Comparison of ENCODE assay signal across 16 mouse cellular contexts in genomic region chr19:50582952-50583351, GRCm38 (mm10).
"Had no signal": no experiment of that assay in that cellular context is flagged by ENCODE, and none has a peak within 500 bp of the region (broad histone marks: within the 10 kb centered on the region; RNA-seq: fewer than 3 reads in every experiment).

No protein-coding gene starts in this region.

- H3K4me1 ChIP-seq: liver, embryonic 13.5 days; midbrain, embryonic 13.5 days; neural tube, embryonic 12.5 days; neural tube, embryonic 15.5 days; stomach, embryonic 15.5 days had no signal

- H3K4me3 ChIP-seq: left cerebral cortex, adult 2 months; liver, embryonic 13.5 days; midbrain, embryonic 13.5 days; neural tube, embryonic 12.5 days; neural tube, embryonic 15.5 days; stomach, embryonic 15.5 days had no signal

- ATAC-seq: hindbrain, postnatal 0 days; inflammation-experienced regulatory T-cells, adult 6 months; midbrain, embryonic 13.5 days had no signal

- DNase-seq: layer of hippocampus, postnatal 36 days; liver, embryonic 13.5 days; lung, adult 2 months; lung, postnatal 14 days; lung, postnatal 4 days; right cerebral cortex, adult 18-20 months; right cerebral cortex, postnatal 25 days; spleen, adult 18-20 months; thymus, postnatal 25 days had no signal

- H3K9ac ChIP-seq: liver, embryonic 13.5 days; midbrain, embryonic 13.5 days; neural tube, embryonic 12.5 days; neural tube, embryonic 15.5 days; stomach, embryonic 15.5 days had no signal

- H3K9me3 ChIP-seq: liver, embryonic 13.5 days; midbrain, embryonic 13.5 days; neural tube, embryonic 12.5 days; neural tube, embryonic 15.5 days; stomach, embryonic 15.5 days had no signal

- H3K27me3 ChIP-seq: liver, embryonic 13.5 days; midbrain, embryonic 13.5 days; neural tube, embryonic 12.5 days; neural tube, embryonic 15.5 days; stomach, embryonic 15.5 days had no signal

- H3K4me2 ChIP-seq: liver, embryonic 13.5 days; midbrain, embryonic 13.5 days; neural tube, embryonic 12.5 days; neural tube, embryonic 15.5 days; stomach, embryonic 15.5 days had no signal

- H3K27ac ChIP-seq: hindbrain, postnatal 0 days; left cerebral cortex, adult 2 months; liver, embryonic 13.5 days; midbrain, embryonic 13.5 days; neural tube, embryonic 12.5 days; neural tube, embryonic 15.5 days; stomach, embryonic 15.5 days had no signal

- H3K36me3 ChIP-seq: liver, embryonic 13.5 days; midbrain, embryonic 13.5 days; neural tube, embryonic 12.5 days; neural tube, embryonic 15.5 days; stomach, embryonic 15.5 days had no signal
